Mouse (Mus musculus): ENCODE data around the gene Rnf26.

Gene Rnf26

GRCm38 (mm10) chr9:44088877-44089608 lies 24.3 kb downstream of the Rnf26 start:
- DNase-seq (ENCODE audit: low spot score), result no peak

- no peak for DNase-seq (ENCODE audit: low spot score)
Observed at GRCm38 (mm10) chr9:44087761-44088455, 25.4 kb downstream of the Rnf26 start.

- no peak for DNase-seq (ENCODE audit: low spot score)
Observed at GRCm38 (mm10) chr9:44086960-44087359, 26.4 kb downstream of the Rnf26 start.

- no peak for DNase-seq (ENCODE audit: low spot score)
Observed at GRCm38 (mm10) chr9:44085741-44086665, 27.3 kb downstream of the Rnf26 start.

- no peak for DNase-seq (ENCODE audit: low spot score)
Observed at GRCm38 (mm10) chr9:44085276-44085675, 28.0 kb downstream of the Rnf26 start.

GRCm38 (mm10) chr9:44084659-44085229 lies 28.6 kb downstream of the Rnf26 start:
- peak; percentile 96 for DNase-seq (ENCODE audit: low spot score)

- DNase-seq (ENCODE audit: low spot score), result no peak
Observed at GRCm38 (mm10) chr9:44084236-44084635, 29.1 kb downstream of the Rnf26 start.

- no peak for DNase-seq (ENCODE audit: low spot score)
Observed at GRCm38 (mm10) chr9:44083392-44084121, 29.8 kb downstream of the Rnf26 start.

- no peak for DNase-seq (ENCODE audit: low spot score)
Observed at GRCm38 (mm10) chr9:44082266-44082665, 31.1 kb downstream of the Rnf26 start.

- no peak for DNase-seq (ENCODE audit: low spot score)
Observed at GRCm38 (mm10) chr9:44081581-44081980, 31.7 kb downstream of the Rnf26 start.

- DNase-seq (ENCODE audit: low spot score), result no peak
Observed at GRCm38 (mm10) chr9:44080953-44081352, 32.4 kb downstream of the Rnf26 start.

GRCm38 (mm10) chr9:44079997-44080780 lies 33.1 kb downstream of the Rnf26 start:
- no peak for DNase-seq (ENCODE audit: low spot score)

- peak; percentile 69 for DNase-seq (ENCODE audit: low spot score)
Observed at GRCm38 (mm10) chr9:44078955-44079756, 34.2 kb downstream of the Rnf26 start.

- DNase-seq (ENCODE audit: low spot score), result no peak
Observed at GRCm38 (mm10) chr9:44078136-44078797, 35.0 kb downstream of the Rnf26 start.

GRCm38 (mm10) chr9:44077266-44077910 lies 35.9 kb downstream of the Rnf26 start:
- no peak for DNase-seq (ENCODE audit: low spot score)

- DNase-seq (ENCODE audit: low spot score), result peak; percentile 62
Observed at GRCm38 (mm10) chr9:44076764-44077120, 36.6 kb downstream of the Rnf26 start.

- no peak for DNase-seq (ENCODE audit: low spot score)
Observed at GRCm38 (mm10) chr9:44075996-44076763, 37.1 kb downstream of the Rnf26 start.
